Mouse (Mus musculus): ENCODE measurements around the gene Gm49393.
"Not testable (repeated sequence)": the region's sequence is repeated elsewhere in the genome, so short reads cannot be mapped to it uniquely, and the experiment has no call there.

The Gm49393 gene

GRCm38 (mm10) chr13:60935490-60935889, at the start of gene Gm49393:
TSS of gene Gm49393 (minus strand) at chr13:60935590.
- DNase-seq, result not testable (repeated sequence)

GRCm38 (mm10) chr13:60972319-60972718, 36.9 kb upstream of the Gm49393 start:
- not testable (repeated sequence) for DNase-seq

- DNase-seq, result not testable (repeated sequence)
Observed at GRCm38 (mm10) chr13:60963985-60964384, 28.6 kb upstream of the Gm49393 start.

GRCm38 (mm10) chr13:60961706-60962105, 26.3 kb upstream of the Gm49393 start:
- DNase-seq, result peak; percentile 36

- not testable (repeated sequence) for DNase-seq
Observed at GRCm38 (mm10) chr13:60941884-60942283, 6.5 kb upstream of the Gm49393 start, which contains the start of gene Tpbpa. TSS of gene Tpbpa (minus strand) at chr13:60941984.

- peak; percentile 91 for DNase-seq
Observed at GRCm38 (mm10) chr13:60936500-60936901, 1.1 kb upstream of the Gm49393 start, which contains the start of the genes Gm49391 and Ctla2a. TSS of gene Gm49391 (minus strand) at chr13:60936571. TSS of gene Ctla2a (minus strand) at chr13:60936625.

- not testable (repeated sequence) for DNase-seq
Observed at GRCm38 (mm10) chr13:60904780-60905179, 30.6 kb downstream of the Gm49393 start, which contains the start of gene Tpbpb. TSS of gene Tpbpb (minus strand) at chr13:60904880.

- DNase-seq, result peak; percentile 90
Observed at GRCm38 (mm10) chr13:60897328-60897727, 38.1 kb downstream of the Gm49393 start, which contains the start of gene Ctla2b. TSS of gene Ctla2b (minus strand) at chr13:60897447.

GRCm38 (mm10) chr13:60896794-60897193, 38.6 kb downstream of the Gm49393 start, which contains the start of gene Gm49392:
TSS of gene Gm49392 (minus strand) at chr13:60896894.
- not testable (repeated sequence) for DNase-seq

- DNase-seq, result no peak
Observed at GRCm38 (mm10) chr13:60895406-60896160, 39.8 kb downstream of the Gm49393 start.

- DNase-seq, result no peak
Observed at GRCm38 (mm10) chr13:60892301-60892700, 43.1 kb downstream of the Gm49393 start.

GRCm38 (mm10) chr13:60864281-60864680, 71.1 kb downstream of the Gm49393 start, which contains the start of gene 4930486L24Rik:
TSS of gene 4930486L24Rik (minus strand) at chr13:60864475.
- no peak for DNase-seq

GRCm38 (mm10) chr13:60848241-60849120, 86.9 kb downstream of the Gm49393 start:
- peak; percentile 54 for DNase-seq

- no peak for DNase-seq
Observed at GRCm38 (mm10) chr13:60843153-60843552, 92.2 kb downstream of the Gm49393 start.

- DNase-seq, result no peak
Observed at GRCm38 (mm10) chr13:60842703-60843102, 92.7 kb downstream of the Gm49393 start.

- DNase-seq, result no peak
Observed at GRCm38 (mm10) chr13:60839353-60839902, 96.0 kb downstream of the Gm49393 start.

- peak; percentile 72 for DNase-seq
Observed at GRCm38 (mm10) chr13:60826052-60826451, 109.3 kb downstream of the Gm49393 start.

- DNase-seq, result no peak
Observed at GRCm38 (mm10) chr13:60820486-60821175, 114.8 kb downstream of the Gm49393 start.

GRCm38 (mm10) chr13:60819469-60819868, 115.9 kb downstream of the Gm49393 start:
- peak; percentile 56 for DNase-seq

GRCm38 (mm10) chr13:60813722-60814121, 121.7 kb downstream of the Gm49393 start:
- DNase-seq, result peak; percentile 36

GRCm38 (mm10) chr13:60812768-60813167, 122.6 kb downstream of the Gm49393 start:
- no peak for DNase-seq

- no peak for DNase-seq
Observed at GRCm38 (mm10) chr13:60809690-60810089, 125.7 kb downstream of the Gm49393 start.
